19 mouse cellular contexts compared by ENCODE assay signal in the genomic region with DNA sequence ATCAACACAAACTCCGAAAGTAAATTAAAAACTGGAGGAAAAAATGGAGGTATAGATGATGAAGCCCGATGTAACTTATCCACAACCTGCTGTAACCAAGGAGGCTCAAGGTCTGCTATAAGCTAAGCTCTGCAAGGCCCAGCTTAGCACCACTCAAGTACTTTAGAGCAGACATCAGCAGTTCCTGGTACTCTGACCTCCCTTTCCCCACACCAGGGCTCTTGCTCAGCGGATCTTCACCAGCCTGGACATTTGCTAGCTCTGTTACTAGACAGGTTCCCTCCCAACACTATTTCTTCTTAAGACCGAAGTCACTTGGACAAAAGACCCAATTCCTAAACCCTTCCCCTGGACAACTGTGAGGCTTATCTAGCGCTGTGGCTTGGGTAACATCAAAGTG. TPM values are rescaled to one million over a fixed set of nuclear protein-coding genes. Genes with fewer than 3 reads are reported as not detected.
"Had no signal": no experiment of that assay in that cellular context is flagged by ENCODE, and none has a peak within 500 bp of the region (broad histone marks: within the 10 kb centered on the region; RNA-seq: fewer than 3 reads in every experiment).

No protein-coding gene starts in this region.

- H3K27ac ChIP-seq: hindbrain, postnatal 0 days; limb, embryonic 15.5 days; liver, embryonic 12.5 days; liver, embryonic 15.5 days; midbrain, embryonic 10.5 days; midbrain, embryonic 13.5 days; neural tube, embryonic 13.5 days; stomach, embryonic 15.5 days had no signal

- H3K9me3 ChIP-seq: limb, embryonic 15.5 days; liver, embryonic 12.5 days; liver, embryonic 15.5 days; midbrain, embryonic 10.5 days; midbrain, embryonic 13.5 days; neural tube, embryonic 13.5 days; stomach, embryonic 15.5 days had no signal

- H3K4me3 ChIP-seq: limb, embryonic 15.5 days; liver, embryonic 12.5 days; liver, embryonic 15.5 days; megakaryocyte, embryonic 14.5 days; midbrain, embryonic 10.5 days; midbrain, embryonic 13.5 days; myocyte; neural tube, embryonic 13.5 days; stomach, embryonic 15.5 days had no signal

- H3K27me3 ChIP-seq: limb, embryonic 15.5 days; liver, embryonic 12.5 days; liver, embryonic 15.5 days; midbrain, embryonic 13.5 days; neural tube, embryonic 13.5 days; stomach, embryonic 15.5 days had no signal

- H3K4me2 ChIP-seq: limb, embryonic 15.5 days; liver, embryonic 12.5 days; liver, embryonic 15.5 days; midbrain, embryonic 13.5 days; neural tube, embryonic 13.5 days; stomach, embryonic 15.5 days had no signal

- H3K9ac ChIP-seq: limb, embryonic 15.5 days; liver, embryonic 12.5 days; liver, embryonic 15.5 days; midbrain, embryonic 13.5 days; neural tube, embryonic 13.5 days; stomach, embryonic 15.5 days had no signal

- H3K4me1 ChIP-seq: liver, embryonic 15.5 days; megakaryocyte, embryonic 14.5 days; midbrain, embryonic 13.5 days; neural tube, embryonic 13.5 days; stomach, embryonic 15.5 days had no signal

- ATAC-seq: hindbrain, postnatal 0 days; inflammation-experienced regulatory T-cells, adult 6 months; intestine, embryonic 16.5 days; liver, embryonic 12.5 days; midbrain, embryonic 13.5 days; midbrain, embryonic 16.5 days had no signal

- H3K36me3 ChIP-seq: liver, embryonic 15.5 days had no signal

- DNase-seq: lung, adult 2 months; retina, postnatal 1 day; right cerebral cortex, postnatal 25 days; spleen, adult 18-20 months; thymus, postnatal 25 days had no signal

RNA-seq across cellular contexts. Expression of gene Atp6v0a4, which starts 0.5 kb away (rescaled TPM):
- polyA plus RNA-seq: inflammation-experienced regulatory T-cells, adult 6 months; limb, embryonic 11.5 days; midbrain, embryonic 10.5 days had no signal

RNA-seq across cellular contexts. Expression of gene Tmem213, which starts 15.8 kb away (rescaled TPM):
- polyA plus RNA-seq: hindbrain, postnatal 0 days; inflammation-experienced regulatory T-cells, adult 6 months; intestine, embryonic 16.5 days; limb, embryonic 11.5 days; liver, embryonic 12.5 days; liver, embryonic 15.5 days; midbrain, embryonic 10.5 days; midbrain, embryonic 16.5 days; myocyte; neural tube, embryonic 13.5 days had no signal
